Mouse (Mus musculus) liver, embryonic 14.5 days (tissue): Measurements from ENCODE around the gene Ehf.

Source experiments
- CTCF ChIP-seq: IDR thresholded peaks from 2 replicates; pipeline ENCODE4 v1.5.1; 2016; ENCODE audit warnings: antibody characterized with exemption, low read depth, control low read depth
- EP300 ChIP-seq: IDR thresholded peaks from 2 replicates; pipeline ENCODE4 v1.6.1; 2016; ENCODE audit warnings: antibody characterized with exemption, low read depth

- TF ChIP-seq CTCF (no peak), EP300 (no peak)
Observed at GRCm38 (mm10) chr2:103303132-103303531, at the start of gene Ehf.
